In genomic region chr11:104220291-104220690, GRCm38 (mm10) we compare ENCODE assay signal across 31 mouse cellular contexts. TPM values are rescaled to one million over a fixed set of nuclear protein-coding genes. Genes with fewer than 3 reads are reported as not detected.
DNase-seq lines count a peak whose midpoint lies in the region; TF ChIP-seq lines count a peak whose summit lies in the region.
"Had no signal": no experiment of that assay in that cellular context is flagged by ENCODE, and none has a peak within 500 bp of the region (broad histone marks: within the 10 kb centered on the region; RNA-seq: fewer than 3 reads in every experiment).

No protein-coding gene starts in this region.

- no peak for TF ChIP-seq CTCF in cerebellum, adult 2 months (IDR thresholded peaks at IDR 0.05; ENCODE audit: borderline replicate concordance, insufficient read depth, low read depth, low read length)
- TF ChIP-seq CTCF in left cerebral cortex, adult 2 months (IDR thresholded peaks at IDR 0.05): no peak

- H3K4me1 ChIP-seq in cerebellum, adult 2 months (ENCODE audit: control insufficient read depth, insufficient read depth, low read length): no peaks in the 10 kb centered on the region
- H3K4me1 ChIP-seq: embryonic facial prominence, embryonic 12.5 days; embryonic facial prominence, embryonic 15.5 days; heart, embryonic 12.5 days; heart, embryonic 15.5 days had no signal

- H3K27me3 ChIP-seq in cerebellum, adult 2 months (ENCODE audit: control insufficient read depth, insufficient read depth, low read length): no peaks in the 10 kb centered on the region
- H3K27me3 ChIP-seq: embryonic facial prominence, embryonic 12.5 days; embryonic facial prominence, embryonic 15.5 days; heart, embryonic 15.5 days had no signal

- peak overlapping the region; percentile 66; the same call in 1 of the 2 replicates for H3K27ac ChIP-seq in cerebellum, adult 2 months (ENCODE audit: insufficient read depth, low read length)
- peak overlapping the region; percentile 47; the same call in 1 of the 2 replicates for H3K27ac ChIP-seq in left cerebral cortex, adult 2 months
- H3K27ac ChIP-seq: embryonic facial prominence, embryonic 12.5 days; embryonic facial prominence, embryonic 15.5 days; heart, embryonic 15.5 days; hindbrain, embryonic 14.5 days; hindbrain, postnatal 0 days had no signal

- 69% methylated on average over 4 of the region's 4 CpGs for WGBS in cerebellum, adult 2 months

- intact Hi-C loops in left cerebral cortex, adult 2 months (cut with DNase I): no loop called here
- intact Hi-C loops in left cerebral cortex, postnatal 10 days (cut with DNase I): no loop called here

- TF ChIP-seq POLR2A in cerebellum, adult 2 months (IDR thresholded peaks at IDR 0.05; ENCODE audit: borderline replicate concordance, insufficient read depth, low read length): no peak

- DNase-seq in cerebellum, adult 2 months: no peak
- no peak for DNase-seq in cerebellum, adult 11-12 months
- DNase-seq in layer of hippocampus, adult 11-12 months (ENCODE audit: low spot score): peak; percentile 46
- DNase-seq in layer of hippocampus, adult 8-10 months (ENCODE audit: low spot score in 2 of 2): no peak
- DNase-seq in left cerebral cortex, adult 2 months (ENCODE audit: extremely low spot score in 1 of 2, low spot score in 2 of 2): no peak
- no peak for DNase-seq in left cerebral cortex, postnatal 10 days (ENCODE audit: extremely low spot score in 1 of 2, low spot score in 2 of 2)
- DNase-seq: adrenal gland, postnatal 10 days; adrenal gland, postnatal 36 days; cerebellum, adult 11 months; cerebellum, adult 9-10 months; cerebellum, postnatal 14 days; forebrain, postnatal 0 days; gastrocnemius, postnatal 10 days; heart, adult 18-20 months; heart, postnatal 10 days; heart, postnatal 4 days had no signal

- no peak overlapping the region for H3K4me3 ChIP-seq in cerebellum, adult 2 months (replicated peaks; ENCODE audit: insufficient read depth, low read depth, low read length)
- H3K4me3 ChIP-seq in left cerebral cortex, adult 2 months: no peak overlapping the region
- H3K4me3 ChIP-seq: embryonic facial prominence, embryonic 12.5 days; embryonic facial prominence, embryonic 15.5 days; heart, embryonic 12.5 days; heart, embryonic 15.5 days had no signal

RNA-seq across cellular contexts. Expression of gene Mapt, which starts 10.9 kb away (rescaled TPM):
- polyA plus RNA-seq in cerebellum, adult 2 months (2012; rRNA removed): 273 and 275 TPM in 2 replicates
- total RNA-seq in layer of hippocampus, adult 8-10 months (2022): 100 to 1,000 TPM; 300 to 367 (median 345) TPM
- 100 to 1,000 TPM; 353 to 364 TPM for total RNA-seq in left cerebral cortex, adult 2 months (2021)
- 100 to 1,000 TPM; 526 to 602 TPM for total RNA-seq in left cerebral cortex, postnatal 10 days (2021)

RNA-seq across cellular contexts. Expression of gene Sppl2c, which starts 34.2 kb away (rescaled TPM):
- not detected in 2 replicates for polyA plus RNA-seq in cerebellum, adult 2 months (2012; rRNA removed)
- total RNA-seq in layer of hippocampus, adult 8-10 months (2022): not detected
- total RNA-seq in left cerebral cortex, adult 2 months (2021): not detected
- total RNA-seq in left cerebral cortex, postnatal 10 days (2021): not detected
- total RNA-seq: adrenal gland, postnatal 10 days; adrenal gland, postnatal 36 days; ES-E14; gastrocnemius, adult 18-20 months; gastrocnemius, postnatal 10 days; gastrocnemius, postnatal 4 days; heart, adult 18-20 months; heart, postnatal 10 days; heart, postnatal 4 days; hindbrain, postnatal 0 days had no signal
- polyA plus RNA-seq: activated CD4-positive, CD25-positive, alpha-beta regulatory T cell, adult 4 months; embryonic facial prominence, embryonic 12.5 days; embryonic facial prominence, embryonic 15.5 days; forebrain, embryonic 11.5 days; forebrain, embryonic 14.5 days; forebrain, postnatal 0 days; heart, embryonic 12.5 days; heart, embryonic 15.5 days; hindbrain, embryonic 11.5 days; hindbrain, embryonic 14.5 days; hindbrain, postnatal 0 days; inflammation-experienced regulatory T-cells, adult 6 months; intestine, embryonic 16.5 days had no signal
